Mouse (Mus musculus) MEL (cell line): ENCODE data around the gene Cpa4. TPM values are rescaled to one million over a fixed set of nuclear protein-coding genes. Genes with fewer than 3 reads are reported as not detected.

Experiments
- DNase-seq: peaks from one replicate; pipeline ENCODE4 v3.0.0; 2011; ENCODE audit warnings: low read depth, low spot score
- H3K27ac ChIP-seq: 2 replicates; pipeline ENCODE4 v1.5.1; 2012; ENCODE audit warnings: low read depth, mild to moderate bottlenecking, control low read depth, low read length, moderate library complexity; ENCODE audit not compliant: control insufficient read depth
- H3K27me3 ChIP-seq, 2 experiments: fragments of 150-350 bp in 1 of 2; sonication (generic) in 1 of 2; 2 replicates each; pipeline ENCODE4 v1.6.1; 2012; ENCODE audit warnings: low read length in 2 of 2, mild to moderate bottlenecking in 2 of 2, improper control_type of control experiment in 1 of 2, moderate library complexity in 1 of 2; ENCODE audit not compliant: insufficient read depth in 2 of 2, control insufficient read depth in 1 of 2
- H3K36me3 ChIP-seq, 2 experiments: 2 replicates each; pipeline ENCODE4 v1.6.1; 2012 to 2014; ENCODE audit warnings: low read length in 2 of 2, improper control_type of control experiment in 1 of 2, inconsistent platforms in 1 of 2, mild to moderate bottlenecking in 1 of 2; ENCODE audit not compliant: insufficient read depth in 2 of 2, control insufficient read depth in 1 of 2
- H3K4me1 ChIP-seq, 2 experiments: fragments of 150-350 bp in 1 of 2; sonication (generic) in 1 of 2; 2 replicates each; pipeline ENCODE4 v1.6.1; 2012; ENCODE audit warnings: low read length in 2 of 2, improper control_type of control experiment in 1 of 2, mild to moderate bottlenecking in 1 of 2; ENCODE audit not compliant: insufficient read depth in 2 of 2, control insufficient read depth in 1 of 2
- H3K4me3 ChIP-seq, 2 experiments: fragments of 150-350 bp in 1 of 2; sonication (generic) in 1 of 2; 2 replicates each; pipeline ENCODE4 v1.5.1; 2012; ENCODE audit warnings: low read depth in 2 of 2, low read length in 2 of 2, mild to moderate bottlenecking in 2 of 2, moderate library complexity in 2 of 2, control low read depth in 1 of 2, improper control_type of control experiment in 1 of 2; ENCODE audit not compliant: control insufficient read depth in 1 of 2, insufficient read depth in 1 of 2
- H3K79me2 ChIP-seq: 2 replicates; pipeline ENCODE4 v1.6.1; 2012; ENCODE audit warnings: mild to moderate bottlenecking, low read length, moderate library complexity; ENCODE audit not compliant: control insufficient read depth, poor library complexity, insufficient read depth
- H3K9ac ChIP-seq: 2 replicates; pipeline ENCODE4 v1.6.1; 2012; ENCODE audit warnings: low read depth, mild to moderate bottlenecking, control low read depth, low read length, moderate library complexity; ENCODE audit not compliant: control insufficient read depth, poor library complexity, severe bottlenecking
- H3K9me3 ChIP-seq: fragments of 150-350 bp; sonication (generic); replicated peaks from 2 replicates; pipeline ENCODE4 v1.6.1; 2012; ENCODE audit warnings: mild to moderate bottlenecking, low read length, improper control_type of control experiment, moderate library complexity; ENCODE audit not compliant: insufficient read depth
- BHLHE40 ChIP-seq: IDR thresholded peaks from 2 replicates; pipeline ENCODE4 v1.6.1; 2012; ENCODE audit warnings: low read depth, mild to moderate bottlenecking, inconsistent platforms, low read length, improper control_type of control experiment, borderline replicate concordance
- CHD2 ChIP-seq: IDR thresholded peaks from 2 replicates; pipeline ENCODE4 v1.6.1; 2011; ENCODE audit warnings: low read length, improper control_type of control experiment
- CTCF ChIP-seq, 3 experiments: IDR thresholded peaks in 2 of 3; conservative IDR thresholded peaks in 1 of 3; 2 replicates each; pipeline ENCODE4 v1.5.1; 2011 to 2012; ENCODE audit warnings: low read length in 3 of 3, low read depth in 2 of 3, mild to moderate bottlenecking in 2 of 3, improper control_type of control experiment in 1 of 3, inconsistent platforms in 1 of 3, mixed read lengths in 1 of 3, moderate library complexity in 1 of 3; ENCODE audit not compliant: control insufficient read depth in 1 of 3, insufficient read depth in 1 of 3, poor library complexity in 1 of 3, severe bottlenecking in 1 of 3
- ELF1 ChIP-seq: IDR thresholded peaks from 2 replicates; pipeline ENCODE4 v1.6.1; 2014; ENCODE audit warnings: low read depth, mild to moderate bottlenecking, inconsistent platforms, low read length, improper control_type of control experiment, moderate library complexity
- GABPA ChIP-seq: IDR thresholded peaks from 2 replicates; pipeline ENCODE4 v1.6.1; 2012; ENCODE audit warnings: low read depth, mild to moderate bottlenecking, inconsistent platforms, low read length, improper control_type of control experiment, moderate library complexity
- JUND ChIP-seq: IDR thresholded peaks from 2 replicates; pipeline ENCODE4 v1.6.1; 2011; ENCODE audit warnings: low read depth, mild to moderate bottlenecking, improper control_type of control experiment, low read length
- KAT2A ChIP-seq: conservative IDR thresholded peaks from 2 replicates; pipeline ENCODE4 v1.6.1; 2012; ENCODE audit warnings: low read depth, low read length, improper control_type of control experiment, inconsistent platforms
- MAFK ChIP-seq: IDR thresholded peaks from 2 replicates; pipeline ENCODE4 v1.6.1; 2011; ENCODE audit warnings: low read depth, mild to moderate bottlenecking, low read length, improper control_type of control experiment, borderline replicate concordance
- MAZ ChIP-seq: IDR thresholded peaks from 2 replicates; pipeline ENCODE4 v1.6.1; 2012; ENCODE audit warnings: low read depth, mild to moderate bottlenecking, inconsistent platforms, low read length, improper control_type of control experiment
- MEF2A ChIP-seq: IDR thresholded peaks from 2 replicates; pipeline ENCODE4 v1.6.1; 2014; ENCODE audit warnings: low read depth, mild to moderate bottlenecking, inconsistent platforms, low read length, improper control_type of control experiment; ENCODE audit not compliant: poor library complexity, insufficient replicate concordance, severe bottlenecking; ENCODE audit errors: extremely low read depth
- MXI1 ChIP-seq: IDR thresholded peaks from 2 replicates; pipeline ENCODE4 v1.6.1; 2011; ENCODE audit warnings: mild to moderate bottlenecking, low read depth, low read length, improper control_type of control experiment
- MYB ChIP-seq: IDR thresholded peaks from 2 replicates; pipeline ENCODE4 v1.6.1; 2011; ENCODE audit warnings: mild to moderate bottlenecking, low read depth, low read length, improper control_type of control experiment
- NRF1 ChIP-seq: IDR thresholded peaks from 2 replicates; pipeline ENCODE4 v1.6.1; 2014; ENCODE audit warnings: low read depth, mild to moderate bottlenecking, inconsistent platforms, low read length, improper control_type of control experiment, moderate library complexity; ENCODE audit not compliant: poor library complexity, insufficient read depth, severe bottlenecking
- POLR2A ChIP-seq, 2 experiments: IDR thresholded peaks; 2 replicates each; pipeline ENCODE4 v1.6.1; 2011 to 2012; ENCODE audit warnings: low read length in 2 of 2, mild to moderate bottlenecking in 2 of 2, control low read depth in 1 of 2, improper control_type of control experiment in 1 of 2, low read depth in 1 of 2, moderate library complexity in 1 of 2; ENCODE audit not compliant: control insufficient read depth in 1 of 2, insufficient read depth in 1 of 2, poor library complexity in 1 of 2
- POLR2AphosphoS2 ChIP-seq: IDR thresholded peaks from 2 replicates; pipeline ENCODE4 v1.6.1; 2011; ENCODE audit warnings: low read length, improper control_type of control experiment
- RCOR1 ChIP-seq: IDR thresholded peaks from 2 replicates; pipeline ENCODE4 v1.6.1; 2012; ENCODE audit warnings: low read depth, mild to moderate bottlenecking, inconsistent platforms, low read length, improper control_type of control experiment
- SIN3A ChIP-seq: IDR thresholded peaks from 2 replicates; pipeline ENCODE4 v1.6.1; 2012; ENCODE audit warnings: low read length, improper control_type of control experiment, inconsistent platforms
- SMC3 ChIP-seq: IDR thresholded peaks from 2 replicates; pipeline ENCODE4 v1.6.1; 2011; ENCODE audit warnings: low read depth, low read length, improper control_type of control experiment
- TAL1 ChIP-seq: IDR thresholded peaks from 2 replicates; pipeline ENCODE4 v1.6.1; 2012; ENCODE audit warnings: mild to moderate bottlenecking, inconsistent platforms, low read length, moderate library complexity, mixed read lengths
- TBP ChIP-seq: IDR thresholded peaks from 2 replicates; pipeline ENCODE4 v1.8.0; 2011; ENCODE audit warnings: low read depth, low read length, improper control_type of control experiment
- UBTF ChIP-seq: IDR thresholded peaks from 2 replicates; pipeline ENCODE4 v1.6.1; 2012; ENCODE audit warnings: low read depth, mild to moderate bottlenecking, inconsistent platforms, low read length, improper control_type of control experiment, moderate library complexity, borderline replicate concordance; ENCODE audit not compliant: insufficient read depth
- ZC3H11A ChIP-seq: IDR thresholded peaks from 2 replicates; pipeline ENCODE4 v1.6.1; 2012; ENCODE audit warnings: low read depth, mild to moderate bottlenecking, inconsistent platforms, low read length, improper control_type of control experiment
- ZMIZ1 ChIP-seq: IDR thresholded peaks from 2 replicates; pipeline ENCODE4 v1.6.1; 2012; ENCODE audit warnings: low read depth, mild to moderate bottlenecking, inconsistent platforms, low read length, improper control_type of control experiment, moderate library complexity
- polyA plus RNA-seq, 2 experiments: library from polyadenylated mRNA; stranded (reverse) in 1 of 2; unstranded in 1 of 2; fragments of >175 nt in 1 of 2; fragments of >200 nt in 1 of 2; gene quantifications; 2 replicates each; pipeline versions ENCODE4 v1.2.1 to v1.2.4; 2012; ENCODE audit warnings: low replicate concordance in 2 of 2, low read depth in 1 of 2; ENCODE audit not compliant: insufficient read length in 2 of 2, insufficient read depth in 1 of 2, missing spikeins in 1 of 2
- total RNA-seq: library from RNA; depleted of rRNA; stranded (reverse); fragments of 300-350 nt; gene quantifications from 2 replicates; pipeline ENCODE4 v1.2.3, GENCODE M21; 2012

Gene Cpa4
- total and polyA plus RNA-seq, 3 experiments: not detected

GRCm38 (mm10) chr6:30550496-30551192 is 17.5 kb upstream of the Cpa4 start:
- H3K27ac ChIP-seq: no peak overlapping the region
- H3K9me3 ChIP-seq: no peaks in the 10 kb centered on the region
- TF ChIP-seq POLR2A (IDR thresholded peaks at IDR 0.05; ENCODE audit: control insufficient read depth in 1 of 2, insufficient read depth in 1 of 2, low read depth in 1 of 2, low read length in 2 of 2, poor library complexity in 1 of 2) (no peak), MYB (no peak), SMC3 (no peak), TAL1 (no peak), MAZ (no peak), SIN3A (no peak), CHD2 (no peak), JUND (no peak), RCOR1 (no peak)
- H3K4me3 ChIP-seq: no peak overlapping the region
- no peak overlapping the region for H3K9ac ChIP-seq
- no peaks in the 10 kb centered on the region for H3K79me2 ChIP-seq
- DNase-seq: no peak
- no peaks in the 10 kb centered on the region for H3K4me1 ChIP-seq
- H3K27me3 ChIP-seq: peaks cover 4 to 11% of the 10 kb centered on the region in 2 experiments
- no peaks in the 10 kb centered on the region for H3K36me3 ChIP-seq

- no peaks in the 10 kb centered on the region for H3K9me3 ChIP-seq
- no peaks in the 10 kb centered on the region for H3K79me2 ChIP-seq
- TF ChIP-seq ZC3H11A (no peak), BHLHE40 (no peak), POLR2AphosphoS2 (no peak), GABPA (no peak), MAZ (no peak)
- no peaks in the 10 kb centered on the region for H3K36me3 ChIP-seq
- DNase-seq: no peak
- no peak overlapping the region for H3K27ac ChIP-seq
- H3K27me3 ChIP-seq: peaks cover 4 to 11% of the 10 kb centered on the region in 2 experiments
- H3K4me3 ChIP-seq: no peak overlapping the region
- no peak overlapping the region for H3K9ac ChIP-seq
- H3K4me1 ChIP-seq: no peaks in the 10 kb centered on the region
Observed at GRCm38 (mm10) chr6:30551193-30551515, 17.0 kb upstream of the Cpa4 start.

GRCm38 (mm10) chr6:30551644-30552580 is 16.3 kb upstream of the Cpa4 start:
- no peak overlapping the region for H3K9ac ChIP-seq
- H3K36me3 ChIP-seq: no peaks in the 10 kb centered on the region
- no peaks in the 10 kb centered on the region for H3K4me1 ChIP-seq
- H3K4me3 ChIP-seq: no peak overlapping the region
- no peaks in the 10 kb centered on the region for H3K9me3 ChIP-seq
- no peaks in the 10 kb centered on the region for H3K79me2 ChIP-seq
- peaks cover 4 to 11% of the 10 kb centered on the region in 2 experiments for H3K27me3 ChIP-seq
- no peak for DNase-seq
- no peak overlapping the region for H3K27ac ChIP-seq
- TF ChIP-seq JUND (no peak), NRF1 (no peak), ELF1 (no peak), ZMIZ1 (no peak), ZC3H11A (no peak), MAFK (no peak), TBP (no peak), UBTF (no peak), MXI1 (no peak), CTCF (IDR thresholded peaks at IDR 0.05 in 2 of 3, conservative IDR thresholded peaks at IDR 0.05 in 1 of 3; ENCODE audit: control insufficient read depth in 1 of 3, insufficient read depth in 1 of 3, low read depth in 2 of 3, low read length in 3 of 3, poor library complexity in 1 of 3, severe bottlenecking in 1 of 3) (no peak), KAT2A (no peak), TAL1 (no peak), BHLHE40 (no peak), SIN3A (no peak), MEF2A (no peak), MAZ (no peak)
